Mouse (Mus musculus) activated CD4-positive, CD25-positive, alpha-beta regulatory T cell, adult 4 months (primary cell): Measurements from ENCODE around the gene Pld6. TPM values are rescaled to one million over a fixed set of nuclear protein-coding genes. Genes with fewer than 3 reads are reported as not detected.
"Not testable (repeated sequence)": the region's sequence is repeated elsewhere in the genome, so short reads cannot be mapped to it uniquely, and the experiment has no call there.

Experiments
- ATAC-seq: one replicate; pipeline ENCODE4 v1.8.0; 2017
- polyA plus RNA-seq, 2 experiments: library from polyadenylated mRNA; unstranded; fragments of 100-300 nt; shearing (Covaris generic); gene quantifications; one replicate each; pipeline ENCODE4 v1.2.1; 2017

Gene Pld6
- polyA plus RNA-seq, 2 experiments from 2014 or later: not detected

DNA sequence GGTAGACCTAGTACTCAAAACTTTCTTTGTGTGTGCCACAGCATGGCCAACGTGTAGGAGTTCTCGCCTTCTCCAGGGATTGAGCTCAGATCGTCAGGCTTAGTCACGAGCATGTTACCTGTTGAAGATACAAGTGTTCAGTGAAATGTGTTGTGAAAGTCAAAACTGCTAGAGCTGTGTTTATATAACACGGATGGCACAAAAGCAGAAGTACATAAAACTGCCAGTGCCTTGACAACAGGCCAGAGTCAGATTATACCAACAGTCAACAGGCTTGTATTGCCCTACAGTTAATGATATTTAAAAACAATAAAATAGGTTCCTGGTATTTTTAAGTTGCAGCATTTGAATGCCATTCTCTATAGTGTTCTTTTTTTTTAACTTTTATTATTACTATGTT is 41.6 kb downstream of the Pld6 start:
- no peak for ATAC-seq

DNA sequence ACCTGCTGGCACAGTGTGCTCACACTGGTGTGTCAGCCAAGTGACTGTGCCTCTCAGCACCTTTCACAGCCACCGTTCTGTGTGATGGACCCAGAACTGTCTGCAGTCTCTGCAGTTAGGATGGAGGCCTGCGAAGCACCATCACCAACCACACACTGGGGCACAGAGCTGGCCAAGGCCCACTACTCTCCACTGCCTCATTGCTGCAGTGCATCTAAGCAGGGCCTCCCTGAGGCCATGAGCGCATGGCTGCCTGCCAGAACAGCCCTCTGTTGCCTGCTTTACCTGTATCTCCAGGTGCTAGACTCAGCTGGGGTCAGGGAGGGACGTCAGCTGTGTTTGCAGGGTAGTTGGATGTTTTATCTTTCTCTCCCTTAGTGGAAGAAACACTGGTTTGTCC is 43.1 kb downstream of the Pld6 start:
- no peak for ATAC-seq

DNA sequence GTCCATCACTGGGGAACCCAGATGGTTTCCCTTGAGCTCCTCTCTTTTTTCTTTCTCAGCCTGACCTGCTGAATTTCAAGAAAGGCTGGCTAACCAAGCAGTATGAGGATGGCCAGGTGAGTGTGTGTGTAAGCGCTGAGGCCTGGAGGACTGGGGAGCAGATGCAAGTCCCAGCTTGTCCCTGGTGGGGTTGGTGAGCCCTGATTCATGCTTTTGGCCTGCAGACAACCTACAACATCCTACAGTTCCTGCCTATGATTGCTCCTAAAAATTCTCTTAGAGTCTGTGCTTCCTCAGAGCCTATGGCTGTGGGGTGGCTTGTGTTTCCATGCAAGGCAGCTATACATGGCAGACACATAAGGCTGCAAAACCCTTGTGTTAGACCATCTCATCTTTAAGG is 43.7 kb downstream of the Pld6 start:
- ATAC-seq: no peak

DNA sequence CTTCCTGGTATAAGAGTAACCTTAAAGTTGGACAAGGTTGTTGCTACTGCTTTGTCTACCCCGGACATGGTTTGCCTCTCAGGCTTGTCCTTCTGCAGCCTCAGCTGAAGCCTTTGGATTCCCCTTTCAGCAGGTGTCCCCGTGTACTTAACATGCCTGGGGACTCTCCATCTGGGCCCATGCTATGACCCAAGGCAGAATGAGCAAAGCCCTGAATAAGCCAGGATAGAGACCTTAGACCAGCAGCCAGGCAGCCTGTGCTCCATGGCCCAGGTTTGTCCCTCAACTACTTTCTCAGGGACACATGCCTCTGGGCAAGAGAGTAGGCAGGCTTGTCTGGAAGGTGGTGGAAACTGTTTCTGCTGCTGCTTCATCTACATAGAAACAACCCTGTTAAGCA is 44.1 kb downstream of the Pld6 start:
- no peak for ATAC-seq

DNA sequence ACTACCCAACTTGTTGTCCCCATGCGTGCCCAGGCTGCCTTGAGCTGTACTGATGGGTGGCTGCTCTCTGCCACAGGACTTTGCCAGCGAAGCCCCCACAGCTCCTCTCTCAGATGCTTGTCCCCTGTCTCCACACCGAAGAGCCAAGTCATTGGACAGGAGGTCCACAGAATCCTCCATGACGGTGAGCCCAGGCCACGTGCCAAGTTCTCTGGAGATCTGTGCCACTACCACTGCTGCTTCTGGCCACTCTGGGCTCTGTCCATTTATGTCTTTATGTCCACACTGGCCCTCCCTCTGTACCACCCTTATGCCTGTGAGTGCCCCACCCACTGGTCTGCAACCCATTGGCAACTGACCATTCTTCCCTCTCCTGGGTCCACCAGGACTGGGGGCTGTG is 45.5 kb downstream of the Pld6 start:
- ATAC-seq: no peak

DNA sequence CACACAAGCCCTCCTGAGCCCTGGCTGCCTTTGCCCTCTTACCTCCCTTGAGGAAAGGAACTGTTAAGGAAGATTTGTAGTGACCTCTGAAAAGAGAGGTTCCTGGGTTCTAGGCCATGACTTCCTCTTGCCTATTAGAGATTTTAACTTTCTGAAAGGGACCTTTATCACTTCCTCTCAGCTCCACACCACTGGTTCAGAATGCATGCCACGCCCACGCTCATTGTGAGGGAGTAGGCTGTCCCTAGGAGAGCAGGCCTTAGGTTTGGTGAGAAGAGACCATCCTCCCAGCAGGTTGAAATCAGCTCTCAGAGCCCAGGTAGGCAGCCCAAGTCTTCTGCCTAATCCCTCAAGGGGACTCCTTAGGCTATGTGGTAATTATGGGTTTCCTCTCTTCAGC is 47.4 kb downstream of the Pld6 start:
- ATAC-seq: no peak

DNA sequence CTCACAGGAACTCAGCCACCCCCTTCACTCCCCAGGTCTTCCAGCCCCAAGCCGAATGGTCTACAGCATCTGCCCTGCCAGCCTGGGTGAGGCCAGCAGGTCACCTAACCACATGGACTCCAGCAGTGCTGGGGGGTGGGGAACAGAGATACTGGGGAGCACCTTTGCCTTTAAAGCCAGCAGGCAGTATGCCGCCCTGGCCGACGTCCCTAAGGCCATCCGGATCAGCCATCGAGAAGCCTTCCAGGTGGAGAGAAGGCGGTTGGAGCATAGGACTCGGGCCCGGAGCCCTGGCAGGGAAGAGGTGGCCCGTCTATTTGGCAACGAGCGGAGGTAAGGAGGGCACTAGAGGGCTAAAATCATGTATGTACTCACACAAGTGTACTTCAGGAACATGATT is 50.2 kb downstream of the Pld6 start:
- ATAC-seq: no peak

DNA sequence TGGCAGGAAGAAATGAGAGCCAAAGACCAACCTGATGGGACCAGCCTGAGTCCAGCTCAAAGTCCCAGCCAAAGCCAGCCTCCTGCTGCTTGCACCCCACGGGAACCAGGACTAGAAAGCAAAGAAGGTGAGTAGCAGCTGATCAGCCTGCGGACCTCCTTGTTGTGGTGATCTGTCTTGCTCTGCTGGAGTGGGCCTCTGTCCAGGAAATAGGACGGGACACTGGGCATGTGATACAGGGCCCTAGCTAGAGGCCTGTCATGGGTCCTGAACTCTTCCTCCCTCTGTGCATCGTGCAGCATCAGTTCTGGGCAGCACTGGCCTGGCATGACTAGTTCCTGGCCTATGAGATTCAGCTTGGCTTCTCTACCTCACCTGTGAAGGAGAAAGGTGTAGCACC is 51.5 kb downstream of the Pld6 start:
- not testable (repeated sequence) for ATAC-seq

DNA sequence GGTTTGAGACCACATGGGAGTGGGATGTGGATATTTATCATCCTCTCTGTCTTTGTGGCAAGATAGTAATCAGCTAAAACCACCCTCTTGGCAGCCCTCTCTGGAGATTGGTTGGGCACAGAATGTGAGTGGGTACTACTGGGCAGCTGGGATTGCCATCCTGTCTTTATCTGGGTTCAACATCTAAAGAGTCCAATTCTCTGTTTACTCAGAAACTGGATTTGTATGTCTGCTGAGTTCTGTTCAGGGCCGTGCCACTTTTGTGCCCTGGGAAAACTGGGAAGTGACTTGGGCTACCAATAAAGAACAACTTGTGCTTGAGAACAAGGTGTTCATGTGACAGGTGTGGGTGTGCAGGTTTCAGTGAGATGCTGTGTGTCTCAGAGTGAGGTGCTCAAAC is 53.1 kb downstream of the Pld6 start:
- ATAC-seq: no peak

Other genes with a start within 250 kb of the Pld6 start
- not detected for gene Nlrp3, start 246.1 kb downstream of the Pld6 start, polyA plus RNA-seq
- gene Olfr222, start 211.4 kb downstream of the Pld6 start, polyA plus RNA-seq: not detected
- gene Olfr223, start 194.4 kb downstream of the Pld6 start, polyA plus RNA-seq: not detected
- 10 to 100 TPM; 18.3 to 22.0 TPM for gene Mprip, start 126.3 kb downstream of the Pld6 start, polyA plus RNA-seq
- 10 to 100 TPM; 18.2 to 28.7 TPM for gene Flcn, start 22.4 kb upstream of the Pld6 start, polyA plus RNA-seq
- gene Nt5m, start 51.8 kb upstream of the Pld6 start, polyA plus RNA-seq: 1 to 10 TPM; 8.7 to 8.8 TPM
- 100 to 1,000 TPM in 1 of 2 experiments, 10 to 100 TPM in 1; 95.7 to 102 TPM for gene Cops3, start 52.2 kb upstream of the Pld6 start, polyA plus RNA-seq
- gene Med9, start 160.6 kb upstream of the Pld6 start, polyA plus RNA-seq: 1 to 10 TPM; 7.0 to 7.9 TPM
- gene Rasd1, start 177.3 kb upstream of the Pld6 start, polyA plus RNA-seq: under 1 TPM; 0.20 to 0.29 TPM